Mouse (Mus musculus) embryonic facial prominence, embryonic 11.5 days (tissue): ENCODE results near the gene Maea. TPM values are rescaled to one million over a fixed set of nuclear protein-coding genes. Genes with fewer than 3 reads are reported as not detected.
A peak's percentile ranks its signal among the peaks of the same experiment; 100 is the strongest.

ENCODE experiments used
- ATAC-seq: fragments of 200-750 bp; cut with Nextera tagmentation; replicated peaks from 2 replicates; pipeline ENCODE4 v1.8.0; 2017; ENCODE audit warnings: low read depth; ENCODE audit not compliant: insufficient number of reproducible peaks, low FRiP score, low TSS enrichment
- DNase-seq: peaks from one replicate; pipeline ENCODE4 v3.0.0-alpha.2; 2015; ENCODE audit warnings: low spot score
- H3K27ac ChIP-seq: fragments of 300-500 bp; sonication (generic); replicated peaks from 2 replicates; pipeline ENCODE4 v1.5.1; 2014; ENCODE audit warnings: mild to moderate bottlenecking, low read depth, low read length, control low read depth
- H3K27me3 ChIP-seq: fragments of 300-500 bp; sonication (generic); 2 replicates; pipeline ENCODE4 v1.6.1; 2014; ENCODE audit warnings: mild to moderate bottlenecking, low read length, moderate library complexity, mixed read lengths; ENCODE audit not compliant: control insufficient read depth, insufficient read depth
- H3K36me3 ChIP-seq: fragments of 300-500 bp; sonication (generic); replicated peaks from 2 replicates; pipeline ENCODE4 v1.6.1; 2014; ENCODE audit warnings: low read depth, mild to moderate bottlenecking, low read length, moderate library complexity, mixed read lengths; ENCODE audit not compliant: control insufficient read depth, insufficient read depth
- H3K4me1 ChIP-seq: fragments of 300-500 bp; sonication (generic); 2 replicates; pipeline ENCODE4 v1.6.1; 2014; ENCODE audit warnings: low read length, mixed read lengths; ENCODE audit not compliant: control insufficient read depth, insufficient read depth
- H3K4me2 ChIP-seq: fragments of 300-500 bp; sonication (generic); 2 replicates; pipeline ENCODE4 v1.6.1; 2014; ENCODE audit warnings: low read depth, mild to moderate bottlenecking, control low read depth, low read length, moderate library complexity
- H3K4me3 ChIP-seq: fragments of 300-500 bp; sonication (generic); 2 replicates; pipeline ENCODE4 v1.5.1; 2014; ENCODE audit warnings: low read depth, low read length, control low read depth
- H3K9ac ChIP-seq: fragments of 300-500 bp; sonication (generic); replicated peaks from 2 replicates; pipeline ENCODE4 v1.6.1; 2014; ENCODE audit warnings: mild to moderate bottlenecking, control low read depth, low read length
- H3K9me3 ChIP-seq: fragments of 300-500 bp; sonication (generic); replicated peaks from 2 replicates; pipeline ENCODE4 v1.6.1; 2016; ENCODE audit warnings: mild to moderate bottlenecking, low read length, inconsistent platforms, mixed read lengths; ENCODE audit not compliant: control insufficient read depth
- WGBS: fragments of 180-500 bp; shearing (Covaris S2); extraction: QIAGEN DNeasy Blood & Tissue Kit; methylation state at CpG from one replicate; pipeline ENCODE4 v1.1.7; 2014; 5-methylcytosine and 5-hydroxymethylcytosine counted together
- polyA plus RNA-seq: library from polyadenylated mRNA; unstranded; fragments of >200 nt; fragmentation: Nextera tagmentation; extraction: Ambion mirVana; gene quantifications from 2 replicates; pipeline ENCODE4 v1.2.1, GENCODE M21; 2014

Maea gene
- polyA plus RNA-seq, 1 experiment from 2014 or later = 136 TPM

GRCm38 (mm10) chr5:33387550-33387949 lies 52.2 kb downstream of the Maea start:
- Histone ChIP-seq H3K9me3 (no peaks in the 10 kb centered on the region), H3K36me3 (no peaks in the 10 kb centered on the region), H3K4me1 (no peaks in the 10 kb centered on the region), H3K4me2 (no peak overlapping the region), H3K27ac (no peak overlapping the region), H3K4me3 (no peak overlapping the region), H3K9ac (no peak overlapping the region), H3K27me3 (no peaks in the 10 kb centered on the region)
- no peak for ATAC-seq
- no peak for DNase-seq
- WGBS = 84% methylated on average over 11 of the region's 11 CpGs

DNA sequence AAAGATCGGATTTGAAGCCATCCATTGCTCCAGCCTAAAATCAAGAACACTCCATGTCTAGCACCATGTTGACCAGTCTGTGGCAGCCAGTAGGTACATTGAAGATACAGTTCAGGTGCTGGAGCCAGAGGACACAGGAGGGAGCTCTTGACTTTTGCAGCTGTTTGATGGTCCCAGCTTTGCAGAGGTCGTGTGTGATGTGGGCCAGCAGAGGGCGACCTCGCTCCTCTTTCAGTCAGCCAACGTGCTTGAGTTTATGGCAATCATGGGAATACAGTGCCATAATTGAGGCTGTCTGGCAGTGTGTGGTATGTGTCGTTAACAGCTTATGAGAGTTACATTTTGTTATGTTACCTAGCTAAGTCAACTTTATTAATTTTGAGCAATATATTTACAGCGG lies 58.5 kb downstream of the Maea start:
- WGBS = 18% methylated on average over 7 of the region's 7 CpGs
- ATAC-seq = peak; percentile 53; the same call in 1 of the 2 replicates

DNA sequence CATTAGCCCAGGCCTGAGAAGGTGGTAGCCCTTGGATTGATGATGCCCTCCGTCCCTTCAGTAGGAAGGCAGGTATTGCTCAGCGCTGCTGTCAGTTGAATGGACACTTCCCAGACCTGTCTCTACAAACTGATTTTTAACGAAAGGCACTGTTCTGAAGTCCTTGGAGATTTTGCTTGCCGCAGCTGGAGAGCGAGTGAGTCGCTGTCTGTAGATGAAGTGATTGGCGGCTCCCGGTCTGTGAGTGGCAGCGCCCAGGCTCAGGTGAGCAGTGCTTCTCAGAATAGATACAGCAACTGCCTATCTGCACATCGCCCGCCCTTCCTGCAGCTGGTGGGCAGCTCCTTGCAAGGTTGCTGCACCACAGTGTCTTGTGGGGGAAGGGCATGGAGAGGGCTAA lies 60.4 kb downstream of the Maea start:
- Histone ChIP-seq H3K36me3 (no peaks in the 10 kb centered on the region), H3K27me3 (no peaks in the 10 kb centered on the region), H3K4me2 (no peak overlapping the region), H3K9me3 (no peaks in the 10 kb centered on the region), H3K4me3 (no peak overlapping the region), H3K4me1 (no peaks in the 10 kb centered on the region), H3K9ac (no peak overlapping the region), H3K27ac (no peak overlapping the region)
- ATAC-seq (no peak), DNase-seq (no peak)
- WGBS = 89% methylated on average over 11 of the region's 11 CpGs

More for the DNA sequence above, 58.5 kb downstream of the Maea start:
- no peak overlapping the region for H3K4me2 ChIP-seq
- no peak overlapping the region for H3K27ac ChIP-seq
- peak; percentile 85 for DNase-seq
- no peaks in the 10 kb centered on the region for H3K4me1 ChIP-seq
- H3K9me3 ChIP-seq = no peaks in the 10 kb centered on the region
- H3K9ac ChIP-seq = no peak overlapping the region
- H3K36me3 ChIP-seq = no peaks in the 10 kb centered on the region
- H3K4me3 ChIP-seq = no peak overlapping the region
- no peaks in the 10 kb centered on the region for H3K27me3 ChIP-seq

DNA sequence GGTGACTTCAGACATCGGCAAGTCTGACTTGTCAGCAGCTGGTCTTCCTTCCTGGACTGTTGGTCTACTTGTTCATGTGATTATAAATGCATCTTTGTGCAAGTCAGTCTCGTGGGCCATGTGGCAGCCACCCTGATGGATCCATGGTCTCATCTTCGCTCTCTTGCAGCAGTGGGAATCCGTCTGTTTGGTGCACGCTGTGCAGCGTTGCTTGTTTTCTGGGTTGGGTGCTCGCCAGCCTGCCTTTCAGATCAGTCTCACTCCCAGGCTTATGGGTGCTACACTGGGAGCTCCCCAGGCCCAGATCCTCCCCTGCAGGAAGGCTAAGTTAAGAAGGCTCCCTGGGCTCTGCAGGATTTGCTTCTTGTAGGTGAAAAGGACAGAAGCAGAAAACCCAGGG lies 61.5 kb downstream of the Maea start:
- Histone ChIP-seq H3K9ac (no peak overlapping the region), H3K27me3 (no peaks in the 10 kb centered on the region), H3K4me3 (no peak overlapping the region), H3K4me1 (no peaks in the 10 kb centered on the region), H3K9me3 (no peaks in the 10 kb centered on the region), H3K27ac (no peak overlapping the region), H3K36me3 (no peaks in the 10 kb centered on the region), H3K4me2 (no peak overlapping the region)
- WGBS = 82% methylated on average over 7 of the region's 7 CpGs
- DNase-seq (no peak), ATAC-seq (no peak)

DNA sequence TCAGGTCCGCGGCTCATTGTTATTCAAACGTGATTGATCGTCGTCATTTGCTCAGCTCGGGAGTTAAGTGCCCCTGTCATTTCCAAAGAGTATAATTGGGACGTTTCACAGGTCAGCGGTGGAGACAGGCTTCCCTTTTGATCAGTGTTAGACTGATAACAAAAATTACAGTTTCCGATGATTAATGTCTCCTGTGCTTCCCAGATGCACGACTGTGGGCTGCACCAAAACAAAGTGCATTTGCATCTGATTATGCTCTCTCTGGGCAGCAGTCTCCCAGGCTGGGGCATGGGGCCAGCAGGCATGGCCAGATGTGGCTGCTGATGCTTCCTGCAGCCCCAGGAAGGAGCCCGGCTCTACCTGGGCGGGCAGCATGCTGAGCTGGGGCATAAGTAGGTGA lies 65.5 kb downstream of the Maea start:
- H3K4me2 ChIP-seq = no peak overlapping the region
- H3K27me3 ChIP-seq = no peaks in the 10 kb centered on the region
- H3K9ac ChIP-seq = no peak overlapping the region
- no peak for DNase-seq
- no peaks in the 10 kb centered on the region for H3K4me1 ChIP-seq
- WGBS = 57% methylated on average over 12 of the region's 12 CpGs
- no peak for ATAC-seq
- H3K36me3 ChIP-seq = no peaks in the 10 kb centered on the region
- H3K9me3 ChIP-seq = no peaks in the 10 kb centered on the region
- H3K4me3 ChIP-seq = no peak overlapping the region
- no peak overlapping the region for H3K27ac ChIP-seq

DNA sequence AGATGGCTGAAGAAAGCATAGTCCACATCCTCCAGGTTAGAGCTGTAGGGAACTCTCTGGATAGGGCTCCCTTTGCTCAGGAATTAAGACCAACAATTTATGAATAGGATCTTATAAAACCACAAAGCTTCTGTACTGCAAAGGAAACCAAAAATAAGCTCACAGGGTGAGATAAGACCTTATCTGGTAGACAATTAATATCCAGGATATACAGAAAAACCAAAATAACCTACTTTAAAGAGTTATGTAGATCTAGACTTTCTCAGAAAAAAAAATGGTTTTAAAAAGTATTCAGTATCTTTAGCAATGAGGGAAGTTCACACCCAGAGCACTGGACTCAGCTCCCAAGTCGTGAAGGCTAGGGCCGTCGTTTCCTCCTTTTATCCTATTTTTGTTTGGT lies 85.0 kb downstream of the Maea start:
- Histone ChIP-seq H3K4me3 (no peak overlapping the region), H3K27ac (no peak overlapping the region), H3K9me3 (no peaks in the 10 kb centered on the region), H3K4me1 (no peaks in the 10 kb centered on the region), H3K4me2 (no peak overlapping the region), H3K36me3 (no peaks in the 10 kb centered on the region), H3K9ac (no peak overlapping the region), H3K27me3 (no peaks in the 10 kb centered on the region)
- WGBS = 78% methylated on average over 3 of the region's 3 CpGs
- ATAC-seq (no peak), DNase-seq (no peak)

Other genes with a start within 250 kb of the Maea start
- not detected in 2 replicates for gene Slc5a1, start 231.3 kb upstream of the Maea start, polyA plus RNA-seq
- 4.2 and 5.3 TPM in 2 replicates for gene Spon2, start 117.1 kb upstream of the Maea start, polyA plus RNA-seq
- 396 and 435 TPM in 2 replicates for gene Ctbp1, start 60.5 kb upstream of the Maea start, polyA plus RNA-seq
- gene Uvssa, start 43.0 kb downstream of the Maea start, polyA plus RNA-seq = 6.4 and 7.3 TPM in 2 replicates
- gene Nkx1-1, start 98.5 kb downstream of the Maea start, polyA plus RNA-seq = 0.17 and 0.18 TPM in 2 replicates